Mouse (Mus musculus) forebrain, embryonic 12.5 days (tissue): Measurements from ENCODE around the gene Heph. TPM values are rescaled to one million over a fixed set of nuclear protein-coding genes. Genes with fewer than 3 reads are reported as not detected.
A peak's percentile ranks its signal among the peaks of the same experiment; 100 is the strongest.
"Not testable (repeated sequence)": the region's sequence is repeated elsewhere in the genome, so short reads cannot be mapped to it uniquely, and the experiment has no call there.

ENCODE experiments used
- ATAC-seq: fragments of 200-750 bp; cut with Nextera tagmentation; 2 replicates; pipeline ENCODE4 v1.8.0; 2017; ENCODE audit warnings: moderate TSS enrichment; ENCODE audit not compliant: low FRiP score
- H3K27ac ChIP-seq: fragments of 300-500 bp; sonication (generic); 2 replicates; pipeline ENCODE4 v1.5.1; 2016; ENCODE audit warnings: mild to moderate bottlenecking
- H3K27me3 ChIP-seq: fragments of 300-500 bp; sonication (generic); 2 replicates; pipeline ENCODE4 v1.6.1; 2016; ENCODE audit warnings: mild to moderate bottlenecking
- H3K36me3 ChIP-seq: fragments of 300-500 bp; sonication (generic); replicated peaks from 2 replicates; pipeline ENCODE4 v1.6.1; 2016; ENCODE audit warnings: mild to moderate bottlenecking
- H3K4me1 ChIP-seq: fragments of 300-500 bp; sonication (generic); 2 replicates; pipeline ENCODE4 v1.6.1; 2016
- H3K4me2 ChIP-seq: fragments of 300-500 bp; sonication (generic); 2 replicates; pipeline ENCODE4 v1.6.1; 2016; ENCODE audit warnings: mild to moderate bottlenecking, moderate library complexity
- H3K4me3 ChIP-seq: fragments of 300-500 bp; sonication (generic); replicated peaks from 2 replicates; pipeline ENCODE4 v1.5.1; 2016; ENCODE audit warnings: mild to moderate bottlenecking
- H3K9ac ChIP-seq: fragments of 300-500 bp; sonication (generic); 2 replicates; pipeline ENCODE4 v1.6.1; 2016; ENCODE audit warnings: mild to moderate bottlenecking
- H3K9me3 ChIP-seq: fragments of 300-500 bp; sonication (generic); 2 replicates; pipeline ENCODE4 v1.6.1; 2016
- WGBS: fragments of 180-500 bp; shearing (Covaris S2); methylation state at CpG from one replicate; pipeline ENCODE4 v1.1.7; 2016; 5-methylcytosine and 5-hydroxymethylcytosine counted together
- polyA plus RNA-seq: library from polyadenylated mRNA; unstranded; fragments of >200 nt; fragmentation: Nextera tagmentation; extraction: Ambion mirVana; gene quantifications from 2 replicates; pipeline ENCODE4 v1.2.1, GENCODE M21; 2016

Gene Heph
- polyA plus RNA-seq: 9.6 and 9.9 TPM in 2 replicates

DNA sequence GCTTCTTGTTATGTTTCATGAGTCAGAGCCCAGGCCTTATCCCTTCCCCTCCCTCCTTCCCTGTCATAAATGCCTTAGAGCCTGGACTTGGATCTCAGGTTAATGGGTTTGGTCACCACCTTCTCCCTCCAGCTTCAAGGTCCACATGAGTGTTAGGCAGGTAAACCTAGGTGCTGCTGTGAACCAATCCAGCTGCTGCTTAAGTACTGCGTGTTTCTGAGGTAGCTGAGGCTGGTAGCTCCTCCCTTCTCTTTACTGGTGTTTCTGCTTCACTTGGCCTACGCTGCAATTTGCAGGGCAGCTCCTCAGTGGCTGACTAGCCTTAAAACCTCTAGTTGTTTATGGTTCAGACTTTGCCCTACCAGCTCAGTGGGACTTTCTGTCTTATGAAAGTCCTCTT is at the start of gene Heph:
Gene Heph, plus strand, starts transcription at position 211 of the 400 bp plus-strand sequence.
- H3K9ac ChIP-seq: no peak within 1 kb of the TSS
- WGBS: 49% methylated on average over 2 of the region's 2 CpGs
- H3K4me2 ChIP-seq: 0 out of 2 replicates have a peak within 1 kb of the TSS, but pooled peaks have one; percentile 8
- H3K9me3 ChIP-seq: no peaks in the 10 kb centered on the region
- no peaks in the 10 kb centered on the region for H3K36me3 ChIP-seq
- H3K27ac ChIP-seq: no peak within 1 kb of the TSS
- peak within 1 kb of the TSS; percentile 16 for H3K4me3 ChIP-seq
- no peak for ATAC-seq
- no peaks in the 10 kb centered on the region for H3K27me3 ChIP-seq
- H3K4me1 ChIP-seq: no peaks in the 10 kb centered on the region

DNA sequence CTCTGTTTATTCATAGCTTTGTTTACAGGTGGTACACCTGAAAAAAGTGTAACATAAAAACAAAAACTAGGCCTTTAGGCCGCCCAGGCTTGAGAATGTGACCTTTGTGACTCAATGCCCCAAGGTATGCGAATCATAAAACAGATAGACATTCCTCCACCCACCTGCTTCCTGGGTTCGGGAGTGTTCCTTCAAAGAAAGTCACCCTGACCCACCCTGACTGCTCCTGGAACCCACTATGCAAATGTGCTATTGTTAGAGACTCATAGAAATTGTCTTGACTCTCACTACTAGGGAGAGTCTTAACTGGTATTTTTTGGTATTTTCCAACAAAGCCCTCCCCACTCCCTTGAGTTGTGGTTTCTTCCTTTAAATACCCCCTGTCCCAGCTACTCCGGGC is 39.8 kb upstream of the Heph start:
- ATAC-seq, H3K9ac ChIP-seq, H3K4me2 ChIP-seq, H3K4me1 ChIP-seq, H3K9me3 ChIP-seq, H3K36me3 ChIP-seq, H3K27me3 ChIP-seq, H3K27ac ChIP-seq, H3K4me3 ChIP-seq: not testable (repeated sequence)
- WGBS: 89% methylated on average over 4 of the region's 4 CpGs

DNA sequence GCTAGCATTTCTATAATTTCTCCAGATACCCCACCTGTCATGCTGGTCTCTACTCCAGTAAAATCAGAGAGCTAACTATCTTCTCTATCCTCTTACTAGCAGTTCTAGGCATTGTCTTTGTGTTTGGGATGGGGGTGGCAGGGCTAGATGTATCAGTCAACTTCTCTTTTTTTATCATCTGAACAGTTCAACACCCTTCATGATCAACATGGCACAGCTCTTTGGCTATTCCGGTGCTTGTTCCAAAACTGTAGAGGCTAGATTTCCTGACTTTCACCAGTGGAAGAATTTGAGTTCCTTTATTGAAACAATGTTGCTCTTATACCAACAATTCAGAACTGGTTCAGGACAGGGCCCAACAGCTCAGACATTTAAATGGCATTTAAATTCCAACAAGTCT is 38.2 kb upstream of the Heph start:
- 90% methylated on average over 1 of the region's 1 CpGs for WGBS

DNA sequence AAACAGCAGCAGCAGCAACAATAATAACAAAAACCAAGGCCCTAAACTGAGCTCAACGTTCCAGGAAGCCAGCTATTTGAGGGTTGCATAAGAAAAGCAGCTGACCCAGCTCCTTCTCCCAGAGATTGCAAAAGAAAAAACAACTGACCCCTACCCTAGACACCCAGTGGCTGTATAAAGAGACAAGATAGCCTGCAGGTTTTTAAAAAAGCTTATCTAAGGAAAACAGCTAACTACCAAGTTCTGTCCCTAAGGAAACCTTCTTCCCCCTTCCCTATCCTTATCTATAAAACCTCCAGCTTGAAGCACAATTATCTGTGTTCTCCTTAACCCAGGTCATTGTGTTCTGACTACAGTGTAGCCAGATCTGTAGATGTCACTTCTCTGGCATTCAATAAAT is 37.4 kb upstream of the Heph start:
- WGBS: 56% methylated on average over 1 of the region's 1 CpGs
- Histone ChIP-seq H3K27me3 (no peaks in the 10 kb centered on the region), H3K4me1 (no peaks in the 10 kb centered on the region), H3K4me3 (no peak overlapping the region), H3K9me3 (no peaks in the 10 kb centered on the region), H3K36me3 (no peaks in the 10 kb centered on the region), H3K27ac (no peak overlapping the region), H3K9ac (no peak overlapping the region), H3K4me2 (no peak overlapping the region)
- ATAC-seq: no peak

More for the DNA sequence above, 38.2 kb upstream of the Heph start:
- ATAC-seq: no peak
- no peak overlapping the region for H3K4me3 ChIP-seq
- no peaks in the 10 kb centered on the region for H3K9me3 ChIP-seq
- H3K4me1 ChIP-seq: no peaks in the 10 kb centered on the region
- H3K9ac ChIP-seq: no peak overlapping the region
- no peaks in the 10 kb centered on the region for H3K36me3 ChIP-seq
- no peaks in the 10 kb centered on the region for H3K27me3 ChIP-seq
- no peak overlapping the region for H3K27ac ChIP-seq
- no peak overlapping the region for H3K4me2 ChIP-seq

DNA sequence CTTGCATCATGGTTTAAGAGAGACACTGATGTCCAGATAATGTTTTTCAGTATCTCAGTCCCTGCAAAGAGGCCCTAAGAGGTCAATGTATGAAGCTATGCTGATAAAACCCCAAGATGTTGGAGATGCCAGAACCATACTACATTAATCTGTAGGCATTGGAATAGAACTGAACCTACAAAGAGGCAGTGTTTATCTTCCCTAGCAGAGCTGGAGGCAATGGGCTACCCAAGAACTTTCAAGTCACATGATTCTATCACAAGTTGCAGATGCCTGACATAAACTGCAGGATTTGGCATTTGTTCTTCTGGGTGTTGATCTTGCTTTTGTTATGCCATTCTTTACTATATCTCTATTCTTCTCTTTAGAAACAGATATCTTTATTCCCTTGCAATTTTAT is 35.8 kb upstream of the Heph start:
- Histone ChIP-seq H3K4me3 (no peak overlapping the region), H3K27me3 (no peaks in the 10 kb centered on the region), H3K27ac (no peak overlapping the region), H3K9me3 (no peaks in the 10 kb centered on the region), H3K4me1 (no peaks in the 10 kb centered on the region), H3K36me3 (no peaks in the 10 kb centered on the region), H3K9ac (no peak overlapping the region), H3K4me2 (no peak overlapping the region)
- ATAC-seq: no peak

DNA sequence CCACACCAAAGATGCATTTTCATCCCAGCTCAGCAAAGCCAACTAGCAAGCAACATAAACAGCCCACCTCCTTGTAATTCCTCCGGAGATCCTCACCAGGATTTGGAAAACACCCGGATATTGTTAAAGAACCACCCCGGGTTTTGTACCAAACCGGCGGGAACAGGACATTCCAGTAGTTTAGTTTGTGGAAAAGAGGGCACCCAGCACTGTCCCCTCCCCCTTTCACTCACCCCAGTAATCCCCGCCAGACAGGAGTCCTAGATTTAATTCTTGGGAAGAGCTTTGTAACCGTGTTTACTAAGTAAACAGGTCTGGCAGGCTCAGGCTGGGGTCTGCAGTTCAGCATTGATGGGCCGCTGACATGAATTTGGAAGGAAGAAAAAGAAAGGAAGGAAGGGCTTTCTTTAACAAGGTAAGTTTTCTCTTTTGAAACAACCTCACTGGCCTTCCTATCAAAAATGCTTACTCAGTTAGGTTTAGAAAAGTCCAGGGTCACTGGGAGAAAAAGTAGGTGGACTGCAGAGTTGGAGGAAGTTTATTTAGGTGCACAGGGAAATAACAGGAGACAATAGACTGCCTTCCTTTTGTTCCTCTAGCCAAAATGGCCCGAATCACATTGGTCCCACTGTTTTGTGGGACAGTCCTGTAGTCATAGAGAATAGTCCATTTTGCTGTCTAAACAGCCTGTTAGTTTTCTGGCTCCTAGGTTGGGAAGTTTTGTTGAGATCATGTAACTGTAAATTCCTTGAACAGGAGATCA is 1.2 kb downstream of the Heph start, which contains the start of gene Hsf3:
Gene Hsf3, minus strand, starts transcription at position 94 of the 763 bp plus-strand sequence.
- no peak within 1 kb of the TSS for H3K9ac ChIP-seq
- H3K9me3 ChIP-seq: no peaks in the 10 kb centered on the region
- H3K36me3 ChIP-seq: no peaks in the 10 kb centered on the region
- 20% methylated on average over 9 of the region's 9 CpGs for WGBS
- 0 out of 2 replicates have a peak within 1 kb of the TSS, but pooled peaks have one; percentile 8 for H3K4me2 ChIP-seq
- H3K4me3 ChIP-seq: peak within 1 kb of the TSS; percentile 16
- no peak within 1 kb of the TSS for H3K27ac ChIP-seq
- H3K27me3 ChIP-seq: no peaks in the 10 kb centered on the region
- 0 out of 2 replicates have a peak, but pooled peaks have one; percentile 36 for ATAC-seq
- no peaks in the 10 kb centered on the region for H3K4me1 ChIP-seq

DNA sequence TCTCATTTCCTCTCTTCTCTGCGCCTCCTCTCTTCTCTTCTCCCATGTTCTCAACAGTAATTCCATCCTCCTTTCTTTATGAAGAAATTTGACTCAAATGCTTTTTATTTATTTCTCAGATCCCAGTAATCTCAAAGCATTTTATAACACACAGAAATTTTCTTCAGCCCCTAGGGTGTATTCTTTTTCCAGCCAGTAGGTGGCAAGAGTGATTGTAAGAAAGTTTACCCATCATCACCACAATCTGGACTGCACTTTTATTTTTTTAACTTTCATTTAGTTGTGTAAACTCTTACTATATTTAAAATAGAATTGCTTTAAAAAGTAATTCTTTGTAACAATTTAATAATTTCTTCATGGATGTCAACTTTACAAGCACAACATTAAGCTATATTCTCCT is 46.4 kb downstream of the Heph start:
- Histone ChIP-seq H3K9me3 (no peaks in the 10 kb centered on the region), H3K27me3 (no peaks in the 10 kb centered on the region), H3K4me3 (no peak overlapping the region), H3K9ac (no peak overlapping the region), H3K4me1 (no peaks in the 10 kb centered on the region), H3K27ac (no peak overlapping the region), H3K36me3 (no peaks in the 10 kb centered on the region), H3K4me2 (no peak overlapping the region)
- WGBS: 63% methylated on average over 1 of the region's 1 CpGs
- no peak for ATAC-seq

Other genes with a start within 250 kb of the Heph start
- gene Vsig4, start 161.9 kb upstream of the Heph start, polyA plus RNA-seq: not detected in 2 replicates
- 0.10 and 0.13 TPM in 2 replicates for gene Hsf3, start 935 bp downstream of the Heph start, polyA plus RNA-seq